Mouse (Mus musculus): Measurements from ENCODE around the gene Hist1h1c. TPM values are rescaled to one million over a fixed set of nuclear protein-coding genes. Genes with fewer than 3 reads are reported as not detected.
"Not testable (repeated sequence)": the region's sequence is repeated elsewhere in the genome, so short reads cannot be mapped to it uniquely, and the experiment has no call there.

The Hist1h1c gene
- total RNA-seq (2021), result 10 to 100 TPM; 51.7 to 71.1 TPM

DNA sequence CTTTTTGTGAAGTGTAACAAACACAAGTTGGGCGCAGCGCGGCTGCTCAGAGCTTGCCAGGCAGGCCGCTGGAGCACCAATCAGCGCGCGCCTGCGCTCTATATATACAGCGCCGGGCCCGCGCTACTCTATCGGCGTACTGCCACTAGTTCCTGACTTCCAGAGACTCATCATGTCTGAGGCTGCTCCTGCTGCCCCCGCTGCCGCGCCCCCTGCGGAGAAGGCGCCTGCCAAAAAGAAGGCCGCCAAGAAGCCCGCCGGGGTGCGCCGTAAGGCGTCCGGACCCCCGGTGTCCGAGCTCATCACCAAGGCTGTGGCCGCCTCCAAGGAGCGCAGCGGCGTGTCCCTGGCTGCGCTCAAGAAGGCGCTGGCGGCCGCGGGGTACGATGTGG lies at the start of gene Hist1h1c:
TSS of gene Hist1h1c (plus strand) at position 132 of the 392 bp plus-strand sequence.
- intact Hi-C loops (cut with DNase I), result loop anchor here (1.0 to 5.0 kb wide), 3 partner anchors 40 to 206 kb away; partner anchors contain the start of genes Hist1h2af, Hist1h4c and Hist1h4h

DNA sequence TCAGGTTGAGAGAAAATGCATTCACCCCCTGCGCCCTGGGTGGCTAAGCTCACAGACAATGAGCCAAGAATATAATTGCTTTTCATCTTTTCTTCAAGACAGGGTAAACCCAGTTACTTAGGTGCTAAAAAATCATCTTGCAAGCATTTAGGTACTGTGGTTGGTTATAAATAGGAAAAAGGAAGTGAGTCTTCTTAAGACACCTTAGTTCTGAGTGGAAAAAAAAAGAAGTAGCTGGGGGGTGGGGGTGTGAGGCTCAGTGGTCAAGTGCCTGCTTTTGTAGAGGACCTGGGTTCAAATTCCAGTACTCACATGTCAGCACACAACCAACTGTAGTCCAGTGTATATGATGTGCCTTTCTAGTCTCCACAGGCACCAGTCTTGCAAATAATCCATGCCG lies 49.7 kb upstream of the Hist1h1c start:
- intact Hi-C loops (cut with DNase I), result loop anchor here (10.0 kb wide), 1 partner anchor 1864 kb away; no protein-coding TSS in a partner anchor
- DNase-seq (ENCODE audit: low spot score in 2 of 2), result no peak

More for the DNA sequence above, at the start of gene Hist1h1c:
- DNase-seq (ENCODE audit: low spot score in 2 of 2), result peak; percentile 92 to 94

DNA sequence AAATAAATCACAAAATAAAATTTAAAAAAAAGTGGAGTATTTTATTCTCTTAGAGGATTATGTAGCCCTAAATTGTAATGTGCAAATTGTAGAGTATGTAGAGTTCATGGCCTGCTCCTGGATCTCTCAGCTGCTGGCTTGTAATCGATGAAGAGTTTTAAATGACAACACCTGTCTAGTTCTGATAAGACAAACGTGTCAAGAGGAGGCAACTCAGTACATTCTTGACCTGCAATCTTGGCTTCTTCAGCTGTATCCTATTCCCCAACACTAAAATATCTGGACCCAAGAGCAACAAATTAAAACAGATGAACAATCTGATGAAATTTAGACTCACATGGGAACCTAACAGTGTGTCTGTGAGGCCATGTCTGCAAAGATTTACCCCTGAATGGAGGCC lies 49.1 kb upstream of the Hist1h1c start:
- intact Hi-C loops (cut with DNase I), result loop anchor here (10.0 kb wide), 1 partner anchor 1865 kb away; no protein-coding TSS in a partner anchor
- DNase-seq (ENCODE audit: low spot score in 2 of 2), result no peak

DNA sequence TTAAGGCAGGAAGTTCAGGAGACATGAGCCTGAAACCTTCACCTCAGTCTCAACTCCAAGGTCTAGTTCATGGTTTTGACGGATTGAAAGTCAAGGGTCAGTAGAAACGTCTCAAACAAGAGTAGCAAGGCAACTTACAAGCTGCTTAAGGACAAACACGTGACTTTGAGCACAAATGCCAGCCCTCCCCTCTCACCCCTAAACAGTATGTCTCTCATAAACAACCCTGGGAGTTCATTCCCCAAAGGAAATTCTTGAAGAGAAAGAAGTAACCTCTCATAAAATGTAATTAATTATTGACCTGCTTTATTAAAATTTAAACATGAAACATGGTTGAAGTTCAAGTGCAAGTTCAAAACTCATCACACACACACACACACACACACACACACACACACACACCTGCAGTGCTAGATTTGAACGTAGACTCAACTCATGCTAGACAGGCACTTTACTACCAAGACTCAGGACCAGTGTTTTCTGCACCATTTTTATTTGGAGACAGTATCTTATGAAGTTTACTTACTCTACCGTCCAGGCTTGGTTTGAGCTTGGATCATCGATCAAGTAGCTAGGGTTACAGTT lies 44.7 kb upstream of the Hist1h1c start:
- no peak for DNase-seq (ENCODE audit: low spot score in 2 of 2)
- intact Hi-C loops (cut with DNase I), result no loop called here

DNA sequence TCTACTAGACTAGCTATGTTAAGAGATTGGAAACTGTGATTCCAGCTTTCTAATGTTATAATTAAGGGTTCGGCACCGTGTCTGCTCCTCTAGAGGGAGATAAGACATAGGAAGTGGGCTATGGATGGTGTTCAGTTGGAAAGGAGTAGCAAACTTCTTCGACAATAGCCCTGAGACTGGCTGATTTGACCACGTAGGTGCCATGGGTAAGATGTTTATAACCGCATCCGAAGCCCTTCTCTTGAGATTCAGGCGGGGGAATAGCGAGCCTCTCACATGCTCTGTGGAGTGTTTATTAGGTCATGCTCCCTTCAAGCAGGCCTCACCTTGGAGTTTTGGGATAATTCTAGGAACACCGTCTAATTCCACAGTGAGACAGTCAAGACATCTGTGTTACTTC lies 43.7 kb upstream of the Hist1h1c start:
- intact Hi-C loops (cut with DNase I), result loop anchor here (5.0 kb wide), 1 partner anchor 1653 kb away; the partner anchor contains the start of genes Hist1h2ag, Hist1h2bj and Hist1h4i
- no peak for DNase-seq (ENCODE audit: low spot score in 2 of 2)

DNA sequence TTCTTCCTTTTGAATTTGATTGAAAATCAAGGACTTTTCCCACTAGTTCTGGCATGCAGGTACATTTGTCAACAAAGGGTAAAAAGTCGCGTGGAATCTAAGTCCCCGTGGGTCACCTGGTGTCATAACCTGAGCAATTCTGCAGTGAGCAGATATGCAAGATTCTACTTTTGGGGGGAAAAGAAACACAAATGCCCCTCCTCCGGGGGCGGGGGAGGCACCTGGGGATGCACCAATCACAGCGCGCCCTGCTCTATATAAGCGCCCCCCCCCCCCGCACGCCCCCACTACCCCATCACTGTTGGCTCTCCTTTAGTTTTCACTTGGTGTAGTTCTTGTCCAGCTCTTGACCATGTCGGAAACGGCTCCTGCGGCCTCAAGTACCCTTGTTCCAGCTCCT lies 43.1 kb upstream of the Hist1h1c start, which contains the start of gene Hist1h1t:
TSS of gene Hist1h1t (plus strand) at position 301 of the 400 bp plus-strand sequence.
- intact Hi-C loops (cut with DNase I), result loop anchor here (5.0 kb wide), 1 partner anchor 1653 kb away; the partner anchor contains the start of genes Hist1h2ag, Hist1h2bj and Hist1h4i
- no peak for DNase-seq (ENCODE audit: low spot score in 2 of 2)

DNA sequence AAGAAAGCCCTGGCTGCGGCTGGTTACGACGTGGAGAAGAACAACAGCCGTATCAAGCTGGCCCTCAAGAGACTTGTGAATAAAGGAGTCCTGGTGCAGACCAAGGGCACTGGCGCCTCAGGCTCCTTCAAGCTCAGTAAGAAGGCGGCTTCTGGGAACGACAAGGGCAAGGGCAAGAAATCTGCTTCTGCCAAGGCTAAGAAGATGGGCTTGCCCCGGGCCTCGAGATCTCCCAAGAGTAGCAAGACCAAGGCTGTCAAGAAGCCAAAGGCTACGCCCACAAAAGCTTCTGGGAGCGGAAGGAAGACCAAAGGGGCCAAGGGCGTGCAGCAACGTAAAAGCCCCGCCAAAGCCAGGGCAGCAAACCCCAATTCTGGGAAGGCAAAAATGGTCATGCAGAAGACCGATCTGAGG lies 42.5 kb upstream of the Hist1h1c start:
- intact Hi-C loops (cut with DNase I), result loop anchor here (5.0 kb wide), 1 partner anchor 1654 kb away; the partner anchor contains the start of genes Hist1h2ag, Hist1h2bj and Hist1h4i
- DNase-seq (ENCODE audit: low spot score in 2 of 2), result no peak

DNA sequence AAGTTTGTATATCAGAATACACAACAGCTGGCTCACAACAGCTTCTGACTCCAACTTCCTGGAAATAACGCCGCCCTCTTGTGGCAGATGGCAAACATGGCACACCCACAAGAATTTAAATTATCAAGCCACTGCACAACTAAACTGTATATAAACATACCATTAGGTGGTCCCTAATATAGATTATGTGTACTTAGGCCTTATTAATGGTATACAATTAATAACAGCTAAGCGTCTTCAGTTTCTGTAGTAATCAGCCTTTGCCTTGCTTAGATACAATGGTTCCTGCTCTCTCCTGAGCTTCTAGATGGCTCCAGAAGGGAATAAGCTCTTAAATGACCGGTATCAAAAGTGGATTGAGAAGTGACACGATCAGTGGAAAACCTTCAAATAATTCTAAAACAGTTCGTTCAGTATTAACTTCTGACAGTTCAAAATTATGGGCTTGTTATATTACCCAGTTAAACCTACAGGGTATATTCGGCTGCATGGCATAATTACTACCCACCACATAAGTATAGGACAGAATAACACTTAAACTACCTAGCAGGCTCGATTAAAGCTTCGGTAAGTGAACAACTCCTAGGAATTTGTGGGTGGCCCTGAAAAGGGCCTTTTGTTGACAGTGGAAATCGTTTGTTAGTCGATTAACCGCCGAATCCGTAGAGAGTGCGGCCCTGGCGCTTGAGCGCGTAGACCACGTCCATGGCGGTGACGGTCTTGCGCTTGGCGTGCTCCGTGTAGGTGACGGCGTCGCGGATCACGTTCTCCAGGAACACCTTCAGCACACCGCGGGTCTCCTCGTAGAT lies 40.9 kb upstream of the Hist1h1c start:
- intact Hi-C loops (cut with DNase I), result loop anchor here (1.0 to 5.0 kb wide), 4 partner anchors 13 to 1655 kb away; partner anchors contain the start of genes Hist1h1c, Hist1h2ag, Hist1h2bc and Hist1h2be
- DNase-seq (ENCODE audit: low spot score in 2 of 2), result peak; percentile 44 to 72

DNA sequence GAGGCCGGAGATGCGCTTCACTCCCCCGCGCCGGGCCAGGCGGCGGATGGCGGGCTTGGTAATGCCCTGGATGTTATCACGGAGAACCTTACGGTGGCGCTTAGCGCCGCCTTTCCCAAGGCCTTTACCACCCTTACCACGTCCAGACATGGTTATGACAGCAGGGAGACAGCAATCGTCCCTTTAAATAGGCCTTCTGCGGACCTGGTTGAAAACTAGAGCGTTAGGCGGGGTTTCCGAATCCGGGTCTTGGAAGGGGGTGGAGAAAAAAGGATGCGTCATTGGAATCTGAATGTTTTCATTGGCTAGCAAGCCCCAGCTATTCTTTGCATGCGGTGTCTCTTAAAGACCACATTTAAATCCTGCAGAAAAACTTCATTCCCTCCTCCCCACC lies 40.3 kb upstream of the Hist1h1c start, which contains the start of gene Hist1h4c:
TSS of gene Hist1h4c (minus strand) at position 155 of the 394 bp plus-strand sequence.
- peak; percentile 99 to 100 for DNase-seq (ENCODE audit: low spot score in 2 of 2)
- intact Hi-C loops (cut with DNase I), result loop anchor here (1.0 to 5.0 kb wide), 4 partner anchors 14 to 1656 kb away; partner anchors contain the start of genes Hist1h1c, Hist1h2ag, Hist1h2bc and Hist1h2be

DNA sequence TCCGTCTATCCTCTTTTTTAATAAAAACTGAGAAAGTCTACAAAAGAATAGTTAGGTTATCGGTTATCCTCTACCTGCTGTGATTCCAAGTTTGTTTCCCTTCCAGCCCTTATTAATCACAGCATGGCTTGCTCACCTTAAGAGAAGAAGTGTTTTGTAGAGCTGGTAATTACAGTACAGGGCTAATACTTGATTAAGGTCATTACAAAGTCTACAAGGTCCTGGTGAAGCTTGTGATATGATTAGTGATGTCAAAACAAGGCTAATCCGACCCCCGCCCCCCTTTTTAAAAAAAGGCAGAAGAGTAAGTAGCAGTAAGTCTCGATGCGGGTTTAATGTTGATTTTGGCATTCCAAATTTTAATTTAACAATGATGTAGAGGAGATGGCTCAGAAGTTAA lies 39.6 kb upstream of the Hist1h1c start:
- no peak for DNase-seq (ENCODE audit: low spot score in 2 of 2)
- intact Hi-C loops (cut with DNase I), result loop anchor here (1.0 to 5.0 kb wide), 4 partner anchors 15 to 1657 kb away; partner anchors contain the start of genes Hist1h1c, Hist1h2ag, Hist1h2bc and Hist1h2be

DNA sequence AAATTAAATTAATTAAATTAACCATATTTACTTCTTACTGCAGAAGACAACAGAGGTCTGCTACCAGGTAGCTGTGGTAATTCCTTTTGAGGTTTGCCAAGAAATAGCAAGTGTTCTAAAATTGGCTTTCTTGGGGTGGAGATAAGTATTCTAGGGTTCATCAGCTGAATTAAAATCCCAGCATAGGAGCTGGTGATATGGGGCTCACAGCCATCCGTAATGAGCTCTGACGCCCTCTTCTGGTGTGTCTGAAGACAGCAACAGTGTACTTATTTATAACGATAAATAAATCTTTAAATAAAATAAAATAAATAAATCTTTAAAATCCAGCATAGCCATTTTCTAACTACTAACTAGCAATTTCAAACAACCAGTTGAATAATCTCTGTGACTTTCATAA lies 38.8 kb upstream of the Hist1h1c start:
- no peak for DNase-seq (ENCODE audit: low spot score in 2 of 2)
- intact Hi-C loops (cut with DNase I), result loop anchor here (5.0 kb wide), 1 partner anchor 1657 kb away; the partner anchor contains the start of genes Hist1h2ag, Hist1h2bj and Hist1h4i

DNA sequence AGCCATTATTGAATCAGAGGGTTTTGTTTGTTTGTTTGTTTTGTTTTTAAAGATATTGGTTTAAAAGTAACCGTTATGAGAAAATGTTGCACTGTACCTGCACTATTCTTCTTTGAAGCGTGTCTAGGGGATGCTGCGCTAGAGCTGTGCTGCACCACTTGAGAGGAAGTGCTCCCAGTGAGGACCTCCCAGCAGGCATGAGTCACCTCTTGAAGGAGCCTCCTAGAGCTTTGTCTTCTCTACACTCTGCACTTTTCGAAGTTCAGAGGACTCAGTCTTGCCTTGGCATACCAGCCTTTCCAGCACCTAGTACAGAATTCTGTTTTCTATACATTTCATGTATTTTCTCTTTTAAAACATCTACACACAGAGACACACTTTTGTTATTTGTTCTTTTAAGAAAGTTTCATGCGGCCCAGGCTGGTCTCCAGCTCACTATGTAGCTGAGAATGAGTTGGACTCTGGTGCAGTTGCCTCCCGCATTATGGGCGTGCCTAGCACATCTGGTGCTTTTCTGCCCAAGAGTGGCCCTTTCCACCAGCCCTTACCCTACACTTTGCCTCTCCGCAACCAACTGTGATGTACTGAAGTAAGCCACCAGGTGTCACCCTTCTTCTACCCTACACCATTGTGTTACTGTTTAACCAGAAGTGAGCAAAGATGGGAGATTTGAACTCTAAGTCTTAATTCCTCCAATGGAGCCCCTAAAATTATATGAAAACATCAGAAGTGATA lies 37.7 kb upstream of the Hist1h1c start:
- DNase-seq (ENCODE audit: low spot score in 2 of 2), result peak; percentile 81 to 88
- intact Hi-C loops (cut with DNase I), result loop anchor here (1.0 kb wide), 1 partner anchor 31 kb away; no protein-coding TSS in a partner anchor

DNA sequence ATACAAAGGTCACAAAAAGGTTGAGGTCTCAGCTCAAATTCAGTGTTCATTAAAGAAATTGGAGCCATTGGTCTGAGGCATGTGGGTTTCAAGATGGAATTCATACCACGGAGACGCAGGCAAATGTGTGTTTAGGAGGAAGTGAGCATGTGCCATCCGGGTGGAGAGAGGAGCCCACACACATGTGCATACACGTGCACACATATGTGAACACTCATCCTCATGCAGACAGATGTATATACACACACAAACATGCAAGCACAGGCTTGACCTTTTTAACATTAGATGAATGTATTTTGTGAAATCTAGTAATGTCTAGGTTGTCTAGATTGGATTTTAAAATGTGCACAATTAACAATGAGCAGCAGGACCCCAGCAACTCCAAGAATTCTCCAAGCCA lies 36.4 kb upstream of the Hist1h1c start:
- no peak for DNase-seq (ENCODE audit: low spot score in 2 of 2)
- intact Hi-C loops (cut with DNase I), result no loop called here

DNA sequence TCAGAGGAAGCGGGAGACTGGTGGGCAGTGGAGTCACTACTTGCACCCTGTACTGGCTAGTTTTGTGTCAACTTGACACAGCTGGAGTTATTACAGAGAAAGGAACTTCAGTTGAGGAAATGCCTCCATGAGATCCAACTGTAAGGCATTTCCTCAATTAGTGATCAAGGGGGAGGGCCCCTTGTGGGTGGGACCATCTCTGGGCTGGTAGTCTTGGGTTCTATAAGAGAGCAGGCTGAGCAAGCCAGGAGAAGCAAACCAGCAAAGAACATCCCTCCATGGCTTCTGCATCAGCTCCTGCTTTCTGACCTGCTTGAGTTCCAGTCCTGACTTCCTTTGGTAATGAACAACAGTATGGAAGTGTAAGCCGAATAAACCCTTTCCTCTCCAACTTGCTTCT lies 35.8 kb upstream of the Hist1h1c start:
- DNase-seq (ENCODE audit: low spot score in 2 of 2); intact Hi-C loops (cut with DNase I): not testable (repeated sequence)

DNA sequence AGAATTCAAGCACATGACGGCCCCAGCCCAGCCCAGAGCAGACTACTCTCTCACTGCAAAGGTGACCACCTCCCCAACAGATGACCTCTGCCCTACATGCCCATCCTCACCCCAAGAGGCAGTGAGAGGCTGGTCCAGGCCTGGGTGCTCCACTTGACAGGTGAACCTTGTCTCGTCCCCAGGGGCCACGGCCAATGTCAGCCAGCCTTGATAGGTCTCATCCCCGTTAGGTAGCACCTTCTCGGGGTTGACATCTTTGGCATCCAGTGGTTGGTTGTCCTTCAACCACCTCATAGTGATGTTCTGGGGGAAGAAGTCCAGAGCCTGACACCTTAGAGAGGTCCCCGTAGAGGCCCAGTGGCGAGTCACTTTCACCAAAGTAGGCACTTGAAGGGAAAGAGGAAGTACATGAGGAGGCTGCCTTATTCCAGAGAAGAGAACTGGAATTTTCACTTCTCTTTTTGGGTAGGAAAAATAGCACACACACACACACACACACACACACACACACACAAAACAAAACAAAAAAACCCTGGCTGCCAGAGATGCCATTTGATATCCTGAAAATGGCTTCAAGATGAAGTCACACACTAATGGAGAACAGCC lies 32.8 kb upstream of the Hist1h1c start:
- intact Hi-C loops (cut with DNase I), result no loop called here
- no peak for DNase-seq (ENCODE audit: low spot score in 2 of 2)

DNA sequence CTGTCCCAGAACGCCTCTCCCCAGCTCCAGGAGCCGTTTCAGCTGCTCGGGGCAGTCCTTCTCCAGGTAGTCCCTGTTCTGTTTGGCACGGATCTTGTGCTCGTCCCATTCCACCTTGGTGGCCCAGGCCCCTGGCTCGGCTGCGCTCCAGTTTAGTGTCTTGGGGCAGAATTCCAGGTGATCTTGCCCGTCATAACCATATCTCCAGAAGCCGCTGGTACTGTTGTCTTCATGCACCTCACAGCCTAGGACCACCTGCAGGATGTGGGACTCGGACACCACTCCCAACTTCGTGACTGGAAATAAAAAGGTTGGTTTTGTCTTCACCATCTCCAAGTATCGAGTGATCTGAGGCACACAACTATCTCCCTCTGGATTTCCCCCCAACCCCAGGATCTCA lies 31.8 kb upstream of the Hist1h1c start:
- DNase-seq (ENCODE audit: low spot score in 2 of 2), result no peak
- intact Hi-C loops (cut with DNase I), result no loop called here

DNA sequence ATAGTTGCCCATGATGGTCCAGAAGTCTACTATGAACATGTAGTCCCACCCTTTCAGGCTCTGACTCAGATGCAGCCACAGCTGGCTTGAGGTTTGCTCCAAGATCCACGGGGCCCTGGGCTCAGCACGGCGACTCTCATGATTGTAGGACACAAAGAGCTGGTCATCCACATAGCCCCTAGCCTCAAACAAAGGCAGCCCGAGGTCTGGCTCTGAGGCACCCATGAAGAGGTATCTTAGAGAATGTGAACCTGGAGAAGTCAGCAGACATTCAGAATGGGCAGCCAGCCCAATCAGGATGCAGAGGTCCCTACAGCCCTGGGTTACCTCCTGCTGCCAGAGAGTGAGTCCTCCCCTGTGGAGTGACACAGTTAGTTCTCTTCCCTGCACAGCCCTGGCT lies 30.6 kb upstream of the Hist1h1c start:
- intact Hi-C loops (cut with DNase I), result no loop called here
- DNase-seq (ENCODE audit: low spot score in 2 of 2), result no peak

DNA sequence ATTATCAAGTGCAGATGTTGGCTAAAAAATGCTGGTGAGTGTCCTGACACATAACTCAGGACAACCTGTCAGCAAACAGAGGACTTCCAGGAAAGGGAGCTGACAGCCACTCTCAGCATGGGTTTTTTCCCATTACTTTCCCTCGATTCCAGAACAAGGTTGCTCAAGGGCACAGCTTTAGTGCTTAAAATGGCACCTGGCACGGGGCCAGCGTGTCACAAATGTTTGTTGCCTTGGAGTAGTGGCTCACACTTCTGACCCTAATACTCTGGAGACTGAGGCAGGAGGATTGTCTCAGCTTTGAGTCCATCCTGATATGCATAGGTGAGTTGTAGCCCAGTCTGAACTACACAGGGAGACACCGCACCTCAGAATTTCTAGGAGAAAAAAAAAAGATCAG lies 30.0 kb upstream of the Hist1h1c start:
- intact Hi-C loops (cut with DNase I), result no loop called here
- no peak for DNase-seq (ENCODE audit: low spot score in 2 of 2)

Data from left cerebral cortex, postnatal 25 days (tissue).